Mouse (Mus musculus) frontal cortex, postnatal 10 days (tissue): ENCODE data around the gene Eya3.
"Not testable (repeated sequence)": the region's sequence is repeated elsewhere in the genome, so short reads cannot be mapped to it uniquely, and the experiment has no call there.

ENCODE experiments used
- DNase-seq, 2 experiments: peaks; one replicate each; pipeline ENCODE4 v3.0.0; 2022; ENCODE audit warnings: low spot score in 2 of 2, mixed read lengths in 1 of 2

Gene Eya3

DNA sequence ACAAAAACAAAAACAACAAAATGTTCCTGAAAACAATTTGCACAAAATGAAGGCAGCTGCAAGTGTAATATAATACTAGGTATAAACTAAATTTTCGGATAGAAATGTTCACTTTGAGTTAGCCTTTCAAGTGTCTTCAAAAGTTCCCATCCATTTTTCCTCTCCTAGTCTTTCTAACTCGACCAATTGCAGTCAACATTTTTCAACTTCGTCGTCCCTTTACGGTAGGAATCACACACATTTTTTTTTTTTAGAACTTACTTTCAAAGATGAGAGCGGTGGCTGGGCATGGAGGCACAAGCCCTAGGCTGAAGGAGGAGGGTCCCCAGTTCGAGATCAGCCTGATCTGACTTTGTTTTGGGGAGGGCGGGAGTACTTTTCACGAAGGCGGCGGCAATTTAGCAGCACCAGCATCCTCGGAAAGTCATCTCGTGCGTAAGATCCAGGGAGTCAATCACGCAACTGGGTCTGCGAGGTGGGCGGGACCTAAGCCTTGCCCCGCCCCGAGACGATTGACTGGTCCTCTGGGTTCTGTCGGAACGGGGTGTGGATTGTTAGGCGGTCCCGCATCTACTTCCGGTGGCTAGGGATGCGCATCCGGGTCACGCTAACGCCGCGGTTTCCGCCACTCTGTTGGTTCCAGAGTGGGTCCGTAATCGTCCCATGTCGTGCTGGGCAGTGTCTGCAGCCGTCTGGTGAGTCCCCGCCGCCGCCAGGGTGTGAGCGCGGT is at the start of gene Eya3:
Gene Eya3, plus strand, starts transcription at position 527 of the 730 bp plus-strand sequence.
- DNase-seq = peak; percentile 91 to 92

DNA sequence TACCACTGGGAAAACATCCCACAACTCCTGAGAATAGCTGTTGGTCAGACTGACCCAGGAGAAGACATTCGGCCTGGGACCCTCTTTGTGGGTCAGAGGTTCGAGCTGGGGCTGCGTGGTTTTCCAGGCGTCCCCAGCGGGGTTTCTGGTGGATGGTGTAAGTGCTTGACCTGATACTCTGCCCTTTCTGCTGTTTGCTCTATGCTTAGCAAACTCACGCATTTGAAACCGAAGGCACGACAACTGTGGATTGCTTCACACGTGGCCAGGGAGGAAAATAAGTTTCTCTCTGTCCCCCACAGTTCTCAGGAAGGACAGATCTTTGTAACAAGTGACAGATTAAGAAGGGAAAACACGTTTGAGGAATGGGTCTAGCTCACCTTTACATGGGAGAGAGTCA is 48.1 kb upstream of the Eya3 start:
- DNase-seq = no peak

DNA sequence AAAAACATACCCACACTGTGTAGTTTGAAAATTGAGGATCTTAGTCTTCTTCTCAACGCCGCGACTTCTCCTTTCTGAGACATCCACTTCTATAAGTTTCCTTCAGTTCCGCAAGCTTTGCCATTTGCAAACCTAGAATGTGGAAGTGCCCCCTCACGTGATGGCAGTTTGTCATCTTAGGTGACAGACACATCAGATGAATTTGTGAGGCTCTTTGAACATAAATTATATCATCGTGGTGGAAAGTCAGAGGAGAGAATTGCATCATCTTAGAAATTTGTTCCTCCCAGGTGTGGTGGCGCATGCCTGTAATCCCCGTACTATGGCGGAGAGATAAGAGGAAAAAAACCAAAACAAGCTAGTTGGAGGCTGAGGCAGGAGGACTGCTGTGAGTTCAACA is 45.8 kb upstream of the Eya3 start:
- DNase-seq = peak in 1 of 2 experiments; percentile 11

DNA sequence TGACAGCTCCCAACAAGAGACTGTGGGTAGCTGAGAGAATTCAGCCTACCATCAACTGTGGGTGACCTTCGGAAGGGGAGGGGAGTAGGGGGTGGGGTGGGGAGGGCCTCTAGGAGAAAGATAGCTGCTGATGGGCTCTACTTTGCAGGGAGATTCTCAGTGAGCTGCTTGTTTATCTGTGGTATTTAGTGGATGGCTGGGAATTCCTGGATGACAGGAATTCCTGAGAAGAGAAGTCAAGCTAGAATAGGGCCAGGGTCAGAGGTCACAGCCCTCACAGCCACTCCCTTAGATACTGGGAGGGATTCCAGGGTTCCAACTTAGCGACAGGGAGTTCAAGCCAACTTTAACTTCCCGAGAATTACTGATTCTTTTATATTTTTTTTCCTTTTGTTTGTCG is 44.6 kb upstream of the Eya3 start:
- DNase-seq = no peak

DNA sequence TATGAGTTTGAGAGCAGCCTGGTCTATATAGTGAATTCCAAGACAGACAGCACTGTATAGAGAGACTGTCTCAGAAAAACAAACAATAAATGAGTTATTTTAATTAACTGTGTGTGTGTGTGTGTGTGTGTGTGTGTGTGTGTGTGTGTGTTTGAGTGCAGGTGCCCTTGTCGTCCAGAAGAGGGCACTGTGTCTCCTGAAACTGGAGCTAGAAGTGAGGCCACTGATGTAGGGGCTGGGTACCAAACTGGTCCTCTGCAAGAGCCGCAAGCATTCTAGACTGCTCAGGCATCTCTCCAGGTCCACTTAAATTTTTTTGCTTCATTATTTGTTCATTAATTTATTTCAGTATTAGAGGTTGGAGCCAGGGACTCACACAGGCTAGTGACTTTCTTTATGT is 39.9 kb upstream of the Eya3 start:
- no peak for DNase-seq

DNA sequence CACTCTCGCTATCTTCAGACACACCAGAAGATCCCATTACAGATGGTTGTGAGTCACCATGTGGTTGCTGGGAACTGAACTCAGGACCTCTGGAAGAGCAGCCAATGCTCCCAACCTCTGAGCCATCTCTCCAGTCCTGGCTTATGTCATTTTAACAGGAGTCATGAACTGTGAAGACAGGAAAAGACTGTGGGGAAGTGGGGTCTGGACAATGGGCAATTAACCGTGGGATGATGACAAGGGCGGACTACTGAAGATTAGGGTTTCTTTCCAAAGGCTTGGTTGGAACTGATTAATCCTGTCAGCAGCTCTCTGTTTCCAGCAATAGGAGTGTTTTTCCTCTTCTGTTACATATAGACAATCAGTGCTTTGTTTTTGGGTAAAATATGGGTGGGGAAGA is 39.0 kb upstream of the Eya3 start:
- DNase-seq = no peak

DNA sequence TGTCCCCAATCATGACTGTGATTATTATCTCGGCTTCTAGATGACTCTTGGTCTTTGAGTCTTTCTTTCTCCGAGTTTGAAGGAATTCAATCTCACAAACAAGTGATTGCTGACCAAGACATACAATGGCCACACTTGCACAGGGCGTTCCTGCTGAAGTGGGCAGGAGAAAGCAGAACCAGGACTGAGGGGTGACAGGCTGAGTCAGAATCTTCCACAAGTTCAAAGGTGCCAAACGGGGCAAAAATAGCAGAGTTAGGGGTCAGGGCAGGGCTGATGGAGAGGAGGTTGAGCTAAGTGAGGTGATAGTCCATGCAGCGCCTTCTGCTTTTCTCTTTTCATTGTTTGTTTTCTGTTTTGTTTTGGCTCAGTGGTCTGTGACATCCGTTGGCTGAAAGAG is 38.3 kb upstream of the Eya3 start:
- DNase-seq = no peak

DNA sequence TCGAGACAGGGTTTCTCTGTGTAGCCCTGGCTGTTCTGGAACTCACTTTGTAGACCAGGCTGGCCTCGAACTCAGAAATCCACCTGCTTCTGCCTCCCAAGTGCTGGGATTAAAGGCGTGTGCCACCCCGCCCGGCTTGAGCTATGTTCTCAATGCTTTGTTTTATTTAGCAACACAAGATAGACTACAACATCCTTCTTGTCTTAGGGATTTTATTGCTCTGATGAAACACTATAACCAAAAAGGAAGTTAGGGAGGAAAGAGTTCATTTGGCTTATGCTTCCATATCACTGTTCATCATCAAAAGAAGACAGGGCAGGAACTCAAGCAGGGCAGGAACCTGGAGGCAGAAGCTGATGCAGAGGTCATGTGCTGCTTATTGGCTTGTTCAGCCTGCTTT is 37.5 kb upstream of the Eya3 start:
- DNase-seq = not testable (repeated sequence)

DNA sequence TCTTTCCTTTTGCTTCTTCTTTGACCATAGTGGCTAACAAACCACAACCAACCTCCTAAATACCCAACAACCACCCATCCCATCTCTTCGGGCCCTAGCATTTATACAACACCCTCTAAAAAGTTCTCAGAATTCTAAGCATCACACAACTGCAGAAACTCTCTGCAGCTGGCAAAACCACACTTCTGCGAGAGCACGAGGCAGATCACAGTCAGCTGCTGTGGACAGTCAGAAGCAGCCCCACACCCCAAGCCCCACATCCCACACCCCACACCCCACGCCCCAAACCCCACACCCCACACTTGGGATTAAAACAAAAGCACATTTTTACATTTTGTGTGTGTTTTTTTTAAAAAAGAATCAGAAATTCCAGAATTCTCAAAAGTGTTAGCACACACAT is 35.3 kb upstream of the Eya3 start:
- DNase-seq = no peak

DNA sequence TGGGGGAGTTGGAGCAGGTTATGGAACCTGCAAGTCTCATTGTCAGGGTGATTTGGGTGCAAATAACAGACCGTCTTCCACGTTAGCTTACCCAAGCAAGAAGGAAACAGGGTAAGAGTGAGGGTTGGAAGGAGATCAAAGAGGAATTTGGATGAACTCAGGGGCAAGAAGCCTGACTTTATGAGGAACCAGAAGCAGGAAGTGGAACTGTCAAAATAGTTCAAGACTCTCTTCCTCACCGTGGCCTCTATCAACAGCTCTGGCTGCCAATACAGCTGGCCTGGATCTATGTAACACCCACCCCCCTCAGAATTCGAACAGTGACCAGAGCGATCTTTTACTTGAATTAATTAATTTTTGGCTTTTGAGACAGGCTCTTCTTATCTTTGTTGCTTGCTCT is 33.0 kb upstream of the Eya3 start:
- DNase-seq = no peak

DNA sequence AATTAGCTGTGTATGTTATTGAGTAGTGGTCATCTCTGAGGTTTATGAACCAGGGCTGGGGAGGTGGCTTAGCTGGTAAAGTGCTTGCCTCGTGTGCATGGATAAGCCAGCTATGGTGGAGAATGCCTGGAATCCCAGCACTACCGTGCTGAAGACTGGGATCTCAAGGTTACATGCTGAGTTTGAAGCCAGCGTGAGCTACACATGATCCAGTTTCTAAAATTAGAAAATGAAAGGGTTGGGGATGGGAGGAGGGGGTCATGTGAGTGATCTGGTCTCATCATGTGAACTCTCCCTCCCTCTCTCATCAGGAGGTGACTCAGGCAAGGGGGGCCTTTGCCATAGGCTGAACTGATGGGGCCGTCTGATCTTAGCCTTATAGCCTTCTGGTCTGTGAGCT is 30.6 kb upstream of the Eya3 start:
- no peak for DNase-seq

DNA sequence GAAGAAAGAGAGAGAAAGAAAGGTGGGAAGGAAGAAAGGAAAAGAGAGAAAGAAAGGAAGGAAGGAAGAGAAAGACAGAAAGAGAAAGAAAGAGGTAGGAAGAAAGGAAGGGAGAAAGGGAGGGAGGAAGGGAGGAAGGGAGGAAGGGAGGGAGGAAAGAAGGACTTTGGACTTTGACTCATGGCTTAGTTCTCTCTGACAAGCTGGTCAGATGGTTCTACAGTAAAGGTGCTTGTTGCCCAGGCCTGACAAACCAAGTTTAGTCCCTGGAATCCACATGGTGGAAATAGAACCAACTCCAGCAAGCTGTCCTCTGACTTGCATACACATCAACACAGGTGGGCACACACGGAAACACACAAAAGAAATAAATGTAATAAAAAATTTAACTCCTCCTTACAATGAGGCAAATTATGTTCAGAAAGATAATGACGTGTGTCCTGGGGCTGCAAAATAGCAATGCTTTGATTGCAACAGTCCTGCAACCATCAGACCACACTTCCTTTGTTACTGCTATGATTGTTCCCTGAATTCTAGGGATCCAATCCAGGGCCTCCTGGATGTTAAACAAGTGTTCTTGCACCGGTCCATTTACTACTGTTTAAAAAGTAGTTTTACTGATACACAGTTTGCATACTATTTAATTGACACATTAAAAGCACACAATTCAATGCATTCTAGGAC is 28.3 kb upstream of the Eya3 start:
- no peak for DNase-seq

DNA sequence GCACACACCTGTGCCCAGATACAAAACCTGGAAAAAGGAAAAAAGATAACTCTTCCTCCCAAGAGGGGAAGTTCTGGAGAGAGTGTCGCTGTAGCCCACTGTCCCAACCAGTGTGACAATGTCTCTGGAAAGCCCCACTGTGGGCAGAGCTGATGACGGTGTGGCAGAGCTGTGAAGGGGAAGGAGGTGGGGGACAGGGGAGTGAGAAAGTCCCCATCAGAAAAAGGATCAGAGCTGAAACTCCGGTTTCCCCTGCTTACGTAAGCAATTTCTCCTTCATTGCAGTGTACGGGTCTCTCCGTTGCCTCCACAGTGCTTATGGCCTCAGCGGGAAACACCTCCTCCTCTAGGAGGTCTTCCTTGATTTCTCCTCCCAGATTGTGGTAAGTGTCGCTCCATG is 27.5 kb upstream of the Eya3 start:
- no peak for DNase-seq

DNA sequence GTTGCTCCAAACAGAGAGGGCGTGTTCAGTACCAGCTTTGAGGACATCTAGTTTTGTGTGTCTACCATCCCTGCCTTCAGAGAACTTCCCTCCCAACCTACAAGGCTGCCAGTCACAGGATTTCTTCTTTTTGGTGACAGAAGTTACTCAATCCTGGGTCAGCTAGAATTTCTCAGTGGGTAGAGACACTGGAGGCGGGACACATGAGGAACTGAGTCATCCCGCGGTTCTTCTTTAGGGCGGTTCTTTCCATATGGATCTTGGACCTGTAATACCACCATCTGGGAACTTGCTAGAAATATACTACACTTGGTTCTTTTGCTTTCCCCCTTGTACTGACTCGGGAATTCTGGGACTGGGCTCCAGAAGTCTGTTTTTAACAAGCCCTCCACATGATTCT is 20.9 kb upstream of the Eya3 start:
- DNase-seq = no peak

DNA sequence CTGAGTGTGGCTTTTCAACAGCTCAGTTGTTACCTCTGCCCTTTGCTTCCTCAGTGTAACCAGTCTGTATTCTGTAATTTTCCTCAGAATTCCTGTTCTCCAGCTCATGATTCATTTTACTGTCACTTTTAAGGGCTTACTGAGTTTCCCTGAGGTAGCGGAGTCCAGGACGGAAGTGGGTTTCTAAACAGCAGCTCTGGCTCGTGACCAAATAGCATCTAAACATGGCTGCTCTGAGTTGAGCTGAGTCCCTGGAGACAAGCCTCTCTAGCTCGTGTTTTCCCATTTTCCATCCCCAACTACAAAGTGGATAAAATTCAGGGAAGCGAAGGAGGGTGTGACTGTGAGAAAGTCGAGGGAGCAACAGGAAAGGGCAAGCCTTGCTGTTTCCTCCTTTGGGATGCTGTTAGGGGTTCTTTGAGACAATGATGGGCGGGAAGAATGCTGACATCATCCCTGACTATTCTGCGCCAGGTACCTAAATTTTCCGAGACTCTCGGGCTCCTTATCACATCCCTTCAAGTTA is 19.9 kb upstream of the Eya3 start:
- no peak for DNase-seq

DNA sequence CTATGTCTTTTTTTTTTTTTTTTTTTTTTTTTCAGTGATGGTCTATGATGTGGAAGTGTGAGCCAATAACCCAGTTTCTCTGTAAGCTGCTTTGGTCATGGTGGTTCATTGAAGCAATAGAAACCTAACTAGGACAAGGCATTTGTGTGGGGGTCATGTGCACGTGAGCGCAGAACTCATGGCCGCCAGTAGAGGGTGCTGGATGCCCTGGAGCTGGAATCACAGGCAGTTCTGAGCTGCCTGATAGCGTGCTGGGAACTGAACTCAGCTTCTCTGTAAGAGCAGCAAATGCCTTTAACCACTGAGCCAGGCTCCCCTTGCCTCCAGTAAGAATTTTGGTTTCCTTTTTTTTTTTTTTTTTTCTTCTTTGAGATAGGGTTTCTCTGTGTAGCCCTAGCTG is 18.7 kb upstream of the Eya3 start:
- no peak for DNase-seq

DNA sequence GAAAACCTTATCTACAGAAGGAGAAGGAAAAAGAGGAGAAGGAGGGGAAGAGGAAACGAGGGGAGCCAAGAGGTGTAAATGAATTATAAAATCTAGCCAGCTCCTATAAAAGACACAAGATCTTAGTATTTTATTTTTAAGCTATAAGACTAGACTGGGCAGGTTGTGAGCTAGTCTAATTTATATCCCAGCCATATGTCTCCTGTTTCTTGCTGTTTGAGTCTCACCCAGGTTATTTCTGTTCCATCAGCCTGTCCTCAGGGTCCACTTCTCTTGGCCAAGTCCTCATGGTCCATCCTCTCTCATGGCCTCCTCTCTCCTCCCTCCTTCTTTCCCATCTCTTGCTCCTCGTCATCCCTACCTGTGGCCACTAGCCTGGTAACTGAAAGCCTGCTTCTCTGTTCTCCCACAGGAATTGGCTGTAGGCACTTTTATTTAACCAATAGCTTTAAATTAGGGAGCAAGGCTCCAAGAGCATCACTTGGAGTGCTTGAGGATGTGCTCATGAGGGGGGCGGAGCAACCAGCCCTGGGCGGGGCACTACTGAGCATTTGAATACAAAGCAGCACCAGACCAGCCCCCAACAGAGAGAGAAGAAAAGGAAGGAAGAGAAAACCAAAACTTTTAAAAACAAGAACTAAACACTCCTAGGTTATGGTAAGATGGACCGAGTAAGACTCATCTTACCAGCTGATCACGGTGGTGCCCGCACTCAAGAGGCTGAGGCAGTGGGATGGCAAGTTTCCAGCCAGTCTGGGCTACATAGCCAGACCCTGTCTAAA is 17.3 kb upstream of the Eya3 start:
- no peak for DNase-seq

DNA sequence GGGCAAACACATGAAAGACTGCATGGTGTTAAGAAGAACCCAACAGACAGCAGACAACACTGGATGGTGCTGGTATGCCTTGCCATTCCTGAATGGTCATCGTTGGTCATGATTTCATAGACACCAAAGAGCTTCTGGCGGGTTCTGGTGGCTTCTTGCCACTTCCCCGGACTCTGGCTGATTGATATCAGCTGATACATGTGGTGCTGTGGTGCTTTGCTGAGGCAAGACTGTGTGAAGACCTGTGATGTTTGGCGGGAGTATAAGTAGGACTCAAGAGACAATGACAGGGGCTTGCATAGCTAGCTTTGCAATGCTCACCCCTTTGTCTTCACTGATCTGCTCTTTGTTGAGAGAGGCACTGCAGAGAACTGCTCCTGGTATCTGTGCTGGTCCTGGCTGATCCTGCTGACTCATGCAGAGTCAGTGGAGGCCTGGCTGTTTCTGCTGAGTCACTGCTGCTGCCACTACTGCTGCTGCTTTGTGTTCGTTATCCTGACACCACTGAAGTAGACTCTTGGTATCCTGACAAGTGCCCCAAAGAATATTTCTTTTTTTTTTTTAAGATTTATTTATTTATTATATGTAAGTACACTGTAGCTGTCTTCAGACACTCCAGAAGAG is 14.6 kb upstream of the Eya3 start:
- no peak for DNase-seq

DNA sequence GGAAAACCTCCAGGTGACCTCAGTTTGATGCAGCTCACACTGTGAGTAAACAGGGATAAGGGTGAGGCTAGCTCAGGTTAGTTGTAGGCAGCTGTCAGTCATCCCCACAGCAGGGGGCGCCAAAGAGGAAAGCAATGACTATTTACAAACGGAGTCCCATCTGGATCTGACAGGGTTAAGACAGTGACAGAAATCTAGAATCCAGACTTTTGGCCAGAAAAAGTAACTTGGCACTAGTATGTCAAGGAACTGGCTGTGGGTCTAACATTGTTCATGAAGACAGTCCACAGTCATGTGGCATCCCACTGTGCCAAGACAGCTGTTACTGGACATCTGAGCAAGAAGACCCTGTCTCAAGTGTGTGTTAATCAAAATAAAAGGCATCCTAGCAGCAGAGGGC is 10.0 kb upstream of the Eya3 start:
- DNase-seq = no peak

DNA sequence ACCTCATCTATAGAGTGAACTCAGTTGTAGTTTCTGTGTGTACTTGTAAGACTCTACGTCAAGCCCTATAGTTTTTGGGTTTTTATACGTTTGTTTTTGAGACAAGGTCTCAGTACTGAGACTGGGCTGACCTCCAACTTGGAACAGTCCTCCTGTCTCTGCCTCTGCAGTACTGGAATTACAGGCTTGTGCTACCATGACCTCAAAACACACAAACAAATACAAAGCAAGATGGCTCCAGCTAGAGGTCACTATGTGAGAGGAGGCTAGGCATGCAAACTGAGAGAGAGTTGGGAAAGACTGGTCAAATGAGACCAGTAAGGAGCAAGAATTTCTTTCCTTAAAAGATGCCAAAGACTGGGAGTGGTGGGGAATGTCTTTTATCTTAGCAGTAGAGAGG is 2.8 kb upstream of the Eya3 start:
- no peak for DNase-seq

DNA sequence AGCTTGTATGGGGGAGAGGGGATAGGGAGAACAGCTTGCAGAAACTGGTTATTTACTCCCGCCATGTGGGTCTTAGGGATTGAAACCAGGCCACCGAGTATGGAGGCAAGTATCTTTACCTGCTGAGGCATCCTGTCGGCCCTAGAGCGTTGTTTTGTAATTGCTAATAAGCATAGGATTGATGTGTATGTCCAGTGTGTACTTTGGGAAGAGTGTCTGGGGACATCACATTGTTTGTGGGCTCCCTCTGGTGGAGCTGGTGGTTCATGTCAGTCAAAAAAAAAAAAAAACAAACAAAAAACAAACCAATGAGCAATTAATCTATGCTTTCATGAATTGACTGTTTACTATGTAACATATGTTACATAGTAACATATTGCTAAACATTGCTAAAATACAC is 2.2 kb upstream of the Eya3 start:
- no peak for DNase-seq

DNA sequence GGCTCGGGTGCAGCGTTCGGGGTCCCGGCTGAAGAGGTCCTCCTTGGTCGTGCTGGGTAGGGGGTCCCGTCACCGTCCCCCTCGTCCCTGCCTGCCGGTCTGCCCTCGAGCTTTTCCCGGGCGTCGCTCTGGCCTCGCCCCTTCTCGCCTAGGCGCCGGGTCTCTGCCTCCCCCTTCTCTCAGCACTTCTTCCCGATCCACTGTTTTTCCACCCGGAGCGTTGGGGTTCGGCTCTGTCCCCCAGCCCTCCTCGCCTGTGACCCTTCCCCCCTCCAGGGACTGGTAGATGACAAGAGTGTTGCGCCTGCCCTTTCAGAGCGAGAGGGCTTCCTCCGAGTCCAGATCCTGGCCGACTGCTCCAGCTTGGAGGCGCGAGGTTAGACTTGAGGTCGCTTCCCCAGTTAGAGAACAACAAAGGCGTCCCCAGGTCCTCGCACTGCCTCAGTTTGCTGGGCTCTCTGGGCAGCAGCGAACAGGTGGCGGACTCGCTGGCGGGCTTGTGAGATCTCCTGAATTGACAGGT is 465 bp downstream of the Eya3 start:
- DNase-seq = no peak
